Mouse (Mus musculus): ENCODE measurements around the gene Vmn1r44. TPM values are rescaled to one million over a fixed set of nuclear protein-coding genes. Genes with fewer than 3 reads are reported as not detected.
"Not testable (repeated sequence)": the region's sequence is repeated elsewhere in the genome, so short reads cannot be mapped to it uniquely, and the experiment has no call there.

Vmn1r44 gene
- total and polyA plus RNA-seq, 2 experiments from 2014 or later, result not detected

- H3K27ac ChIP-seq (ENCODE audit: low read depth, low read length), result no peak overlapping the region
- DNase-seq, result no peak
- H3K9me3 ChIP-seq (ENCODE audit: low read length), result no peaks in the 10 kb centered on the region
- WGBS, result 79% methylated on average over 2 of the region's 2 CpGs
- no peak overlapping the region for H3K9ac ChIP-seq
- no peak for TF ChIP-seq CTCF (IDR thresholded peaks at IDR 0.05; ENCODE audit: low read depth)
- ATAC-seq, result no peak
- H3K4me1 ChIP-seq (ENCODE audit: insufficient read depth), result no peaks in the 10 kb centered on the region
- no peak overlapping the region for H3K4me2 ChIP-seq (ENCODE audit: low read depth)
- H3K27me3 ChIP-seq (ENCODE audit: insufficient read depth, low read length), result no peaks in the 10 kb centered on the region
- no peak overlapping the region for H3K4me3 ChIP-seq (ENCODE audit: low read depth, low read length)
- H3K36me3 ChIP-seq (ENCODE audit: insufficient read depth), result no peaks in the 10 kb centered on the region
Observed at GRCm38 (mm10) chr6:89876963-89877362, 6.5 kb upstream of the Vmn1r44 start.

DNA sequence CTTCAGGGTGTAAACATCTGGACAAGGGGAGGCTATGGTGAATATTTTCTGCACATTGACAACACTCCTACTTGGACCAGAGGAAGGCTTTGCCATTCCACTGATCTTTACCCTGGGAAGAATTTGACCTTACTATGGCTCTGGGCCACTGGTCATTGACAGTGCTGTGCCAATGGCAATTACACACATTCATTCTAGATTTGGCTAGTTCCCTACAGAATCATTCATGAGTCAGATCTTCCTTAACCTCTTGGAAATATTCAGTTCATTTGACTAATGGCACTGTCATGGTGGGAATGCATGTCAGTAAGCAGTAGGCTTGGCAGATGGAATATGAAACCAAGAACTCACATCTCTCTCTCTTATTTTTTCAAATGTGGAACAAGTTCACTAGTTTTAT is 2.6 kb upstream of the Vmn1r44 start:
- H3K27me3 ChIP-seq (ENCODE audit: insufficient read depth, low read length), result no peaks in the 10 kb centered on the region

GRCm38 (mm10) chr6:89883812-89884211 is 352 bp downstream of the Vmn1r44 start:
- Histone ChIP-seq H3K9me3 (ENCODE audit: low read length) (0 out of 2 replicates have a peak, but pooled peaks cover 3% of the 10 kb centered on the region), H3K27me3 (ENCODE audit: insufficient read depth, low read length) (no peaks in the 10 kb centered on the region), H3K4me3 (ENCODE audit: low read depth, low read length) (no peak overlapping the region), H3K9ac (no peak overlapping the region), H3K4me1 (ENCODE audit: insufficient read depth) (no peaks in the 10 kb centered on the region), H3K36me3 (ENCODE audit: insufficient read depth) (no peaks in the 10 kb centered on the region), H3K27ac (ENCODE audit: low read depth, low read length) (no peak overlapping the region), H3K4me2 (ENCODE audit: low read depth) (no peak overlapping the region)
- ATAC-seq (peak; percentile 53; the same call in 1 of the 2 replicates), DNase-seq (peak; percentile 0)
- TF ChIP-seq CTCF (IDR thresholded peaks at IDR 0.05; ENCODE audit: low read depth), result no peak
- WGBS, result 58% methylated on average over 2 of the region's 2 CpGs

More for the DNA sequence above, 2.6 kb upstream of the Vmn1r44 start:
- ATAC-seq (no peak), DNase-seq (no peak)
- Histone ChIP-seq H3K4me1 (ENCODE audit: insufficient read depth) (no peaks in the 10 kb centered on the region), H3K9me3 (ENCODE audit: low read length) (no peaks in the 10 kb centered on the region), H3K4me3 (ENCODE audit: low read depth, low read length) (no peak overlapping the region), H3K27ac (ENCODE audit: low read depth, low read length) (no peak overlapping the region), H3K36me3 (ENCODE audit: insufficient read depth) (no peaks in the 10 kb centered on the region), H3K4me2 (ENCODE audit: low read depth) (no peak overlapping the region), H3K9ac (no peak overlapping the region)
- TF ChIP-seq CTCF (IDR thresholded peaks at IDR 0.05; ENCODE audit: low read depth), result no peak

GRCm38 (mm10) chr6:89940498-89940897 is 57.0 kb downstream of the Vmn1r44 start, which contains the start of gene Vmn1r45:
Vmn1r45 (minus strand) TSS chr6:89940598.
- H3K36me3 ChIP-seq (ENCODE audit: insufficient read depth); H3K9ac ChIP-seq; H3K4me2 ChIP-seq (ENCODE audit: low read depth); H3K4me1 ChIP-seq (ENCODE audit: insufficient read depth); ATAC-seq; DNase-seq; H3K27me3 ChIP-seq (ENCODE audit: insufficient read depth, low read length); H3K4me3 ChIP-seq (ENCODE audit: low read depth, low read length); H3K27ac ChIP-seq (ENCODE audit: low read depth, low read length); H3K9me3 ChIP-seq (ENCODE audit: low read length): not testable (repeated sequence)
- WGBS, result 91% methylated on average over 2 of the region's 2 CpGs

DNA sequence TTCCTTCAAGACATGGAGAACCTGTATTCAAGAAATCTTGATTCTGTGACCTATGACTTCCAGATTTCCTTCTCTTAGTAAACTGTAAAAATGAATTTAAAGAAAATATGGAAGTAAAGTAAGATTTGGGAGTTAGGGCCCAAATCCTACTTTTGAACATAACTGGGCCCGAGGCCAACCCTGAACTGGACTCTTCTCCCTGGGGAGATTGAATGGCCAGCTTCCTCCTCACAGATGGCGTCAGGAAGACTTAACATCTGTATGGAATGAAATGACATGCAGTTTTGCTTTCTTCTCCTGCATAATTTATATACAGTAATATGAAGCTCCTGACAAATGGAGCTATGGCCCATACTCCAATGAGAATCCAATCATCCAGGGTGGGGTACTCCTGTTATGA is 57.5 kb downstream of the Vmn1r44 start:
- DNase-seq, result no peak
- Histone ChIP-seq H3K9me3 (ENCODE audit: low read length) (no peaks in the 10 kb centered on the region), H3K27ac (ENCODE audit: low read depth, low read length) (no peak overlapping the region), H3K9ac (no peak overlapping the region), H3K4me2 (ENCODE audit: low read depth) (no peak overlapping the region), H3K27me3 (ENCODE audit: insufficient read depth, low read length) (no peaks in the 10 kb centered on the region), H3K36me3 (ENCODE audit: insufficient read depth) (no peaks in the 10 kb centered on the region), H3K4me3 (ENCODE audit: low read depth, low read length) (no peak overlapping the region), H3K4me1 (ENCODE audit: insufficient read depth) (no peaks in the 10 kb centered on the region)
- TF ChIP-seq CTCF (IDR thresholded peaks at IDR 0.05; ENCODE audit: low read depth), result no peak
- WGBS, result 86% methylated on average over 2 of the region's 2 CpGs
- ATAC-seq, result no peak

Other genes with a start within 250 kb of the Vmn1r44 start
- gene Txnrd3, start 239.7 kb upstream of the Vmn1r44 start, total RNA-seq (2014; rRNA removed), result 21.2 and 24.2 TPM in 2 replicates
- 20.1 and 21.4 TPM in 2 replicates for gene Txnrd3, start 239.7 kb upstream of the Vmn1r44 start, polyA plus RNA-seq (2015; fragmentation: Nextera tagmentation; extraction: Ambion mirVana)
- not detected in 2 replicates for gene Vmn1r40, start 176.1 kb upstream of the Vmn1r44 start, total RNA-seq (2014; rRNA removed)
- not detected in 2 replicates for gene Vmn1r40, start 176.1 kb upstream of the Vmn1r44 start, polyA plus RNA-seq (2015; fragmentation: Nextera tagmentation; extraction: Ambion mirVana)
- gene Vmn1r41, start 142.9 kb upstream of the Vmn1r44 start, total RNA-seq (2014; rRNA removed), result not detected in 2 replicates
- gene Vmn1r41, start 142.9 kb upstream of the Vmn1r44 start, polyA plus RNA-seq (2015; fragmentation: Nextera tagmentation; extraction: Ambion mirVana), result not detected in 2 replicates
- gene Vmn1r42, start 7.2 kb upstream of the Vmn1r44 start, total RNA-seq (2014; rRNA removed), result not detected in 2 replicates
- gene Vmn1r42, start 7.2 kb upstream of the Vmn1r44 start, polyA plus RNA-seq (2015; fragmentation: Nextera tagmentation; extraction: Ambion mirVana), result not detected in 2 replicates
- not detected in 2 replicates for gene Vmn1r43, start 7.2 kb upstream of the Vmn1r44 start, total RNA-seq (2014; rRNA removed)
- gene Vmn1r43, start 7.2 kb upstream of the Vmn1r44 start, polyA plus RNA-seq (2015; fragmentation: Nextera tagmentation; extraction: Ambion mirVana), result not detected in 2 replicates
- gene Vmn1r45, start 56.9 kb downstream of the Vmn1r44 start, total RNA-seq (2014; rRNA removed), result not detected in 2 replicates
- gene Vmn1r45, start 56.9 kb downstream of the Vmn1r44 start, polyA plus RNA-seq (2015; fragmentation: Nextera tagmentation; extraction: Ambion mirVana), result not detected in 2 replicates
- gene Vmn1r46, start 85.7 kb downstream of the Vmn1r44 start, total RNA-seq (2014; rRNA removed), result not detected in 2 replicates
- not detected in 2 replicates for gene Vmn1r46, start 85.7 kb downstream of the Vmn1r44 start, polyA plus RNA-seq (2015; fragmentation: Nextera tagmentation; extraction: Ambion mirVana)
- not detected in 2 replicates for gene Vmn1r47, start 132.5 kb downstream of the Vmn1r44 start, total RNA-seq (2014; rRNA removed)
- gene Vmn1r47, start 132.5 kb downstream of the Vmn1r44 start, polyA plus RNA-seq (2015; fragmentation: Nextera tagmentation; extraction: Ambion mirVana), result not detected in 2 replicates
- gene Vmn1r48, start 153.2 kb downstream of the Vmn1r44 start, total RNA-seq (2014; rRNA removed), result not detected in 2 replicates
- gene Vmn1r48, start 153.2 kb downstream of the Vmn1r44 start, polyA plus RNA-seq (2015; fragmentation: Nextera tagmentation; extraction: Ambion mirVana), result not detected in 2 replicates
- gene Vmn1r49, start 194.8 kb downstream of the Vmn1r44 start, total RNA-seq (2014; rRNA removed), result not detected in 2 replicates
- not detected in 2 replicates for gene Vmn1r49, start 194.8 kb downstream of the Vmn1r44 start, polyA plus RNA-seq (2015; fragmentation: Nextera tagmentation; extraction: Ambion mirVana)
- gene Vmn1r50, start 217.8 kb downstream of the Vmn1r44 start, total RNA-seq (2014; rRNA removed), result not detected in 2 replicates
- gene Vmn1r50, start 217.8 kb downstream of the Vmn1r44 start, polyA plus RNA-seq (2015; fragmentation: Nextera tagmentation; extraction: Ambion mirVana), result not detected in 2 replicates
- gene Vmn1r51, start 238.9 kb downstream of the Vmn1r44 start, total RNA-seq (2014; rRNA removed), result not detected in 2 replicates
- gene Vmn1r51, start 238.9 kb downstream of the Vmn1r44 start, polyA plus RNA-seq (2015; fragmentation: Nextera tagmentation; extraction: Ambion mirVana), result not detected in 2 replicates